Mouse (Mus musculus) frontal cortex, postnatal 10 days (tissue): ENCODE data around the gene Slc25a11.

Experiments used
- DNase-seq, 2 experiments: peaks; one replicate each; pipeline ENCODE4 v3.0.0; 2022; ENCODE audit warnings: low spot score in 2 of 2, mixed read lengths in 1 of 2

Slc25a11 gene

DNA sequence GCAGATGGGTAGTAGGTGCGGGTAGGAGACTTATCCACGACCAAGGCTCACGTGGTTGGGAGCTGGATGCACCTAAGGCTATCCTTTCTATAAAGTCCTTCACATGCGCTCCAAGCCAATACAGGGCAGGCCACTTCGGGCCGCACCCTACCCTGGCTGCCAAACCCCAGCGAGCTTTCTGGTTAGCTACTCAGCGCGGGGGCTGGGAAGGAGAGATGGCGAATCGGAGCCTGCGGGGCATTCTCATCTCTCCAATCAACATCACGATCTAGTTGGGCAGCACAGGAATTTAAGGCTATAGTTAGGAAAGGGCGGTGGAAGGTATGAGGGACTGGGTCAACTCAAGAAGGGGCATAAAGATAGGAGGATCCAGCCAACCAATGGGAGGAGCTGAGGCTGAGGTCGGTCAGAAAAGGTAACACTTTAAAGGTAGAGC, 21.1 kb upstream of the Slc25a11 start:
- peak in 1 of 2 experiments; percentile 80 for DNase-seq

GRCm38 (mm10) chr11:70667271-70668150, 20.2 kb upstream of the Slc25a11 start:
- no peak for DNase-seq

DNA sequence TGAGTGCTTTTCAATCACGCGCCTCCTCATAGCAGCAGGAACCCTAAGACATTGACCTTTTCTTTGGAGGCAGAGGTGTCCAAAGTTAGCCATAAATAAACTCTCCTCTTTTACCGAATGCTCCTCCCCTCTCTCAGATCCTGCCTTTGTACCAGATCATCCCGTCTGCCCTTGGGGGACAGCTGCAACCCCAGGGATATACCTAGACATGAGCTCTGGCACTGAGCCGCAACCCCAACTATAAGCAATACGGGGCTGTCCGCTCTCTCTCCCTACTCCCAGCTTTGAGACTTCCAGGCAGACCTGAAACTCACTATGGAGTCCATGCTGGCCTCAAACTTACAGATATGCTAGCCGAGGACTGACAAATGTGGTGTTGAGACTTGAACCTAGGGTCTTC, 19.4 kb upstream of the Slc25a11 start:
- DNase-seq: no peak

GRCm38 (mm10) chr11:70664741-70665140, 17.5 kb upstream of the Slc25a11 start:
- DNase-seq: no peak

GRCm38 (mm10) chr11:70663957-70664356, 16.7 kb upstream of the Slc25a11 start:
- no peak for DNase-seq

DNA sequence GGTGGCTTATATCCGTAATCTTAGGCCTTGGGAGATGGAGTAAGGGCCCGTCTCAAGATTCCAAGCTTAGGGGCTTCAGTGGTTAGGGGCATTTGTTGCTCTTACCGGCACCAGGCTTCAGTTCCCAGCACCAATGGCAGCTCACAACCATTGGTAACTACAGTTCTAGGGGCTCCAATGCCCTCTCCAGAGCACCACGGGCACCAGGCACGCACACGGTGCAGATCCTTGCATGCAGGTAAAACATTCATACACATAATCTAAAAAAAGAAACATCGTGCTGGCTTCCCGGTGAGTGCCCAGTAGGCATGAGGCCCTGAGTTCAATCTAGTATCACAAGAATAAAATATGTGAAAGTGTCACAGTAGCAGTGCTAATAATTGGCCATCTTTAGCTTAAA, 15.8 kb upstream of the Slc25a11 start:
- no peak for DNase-seq

DNA sequence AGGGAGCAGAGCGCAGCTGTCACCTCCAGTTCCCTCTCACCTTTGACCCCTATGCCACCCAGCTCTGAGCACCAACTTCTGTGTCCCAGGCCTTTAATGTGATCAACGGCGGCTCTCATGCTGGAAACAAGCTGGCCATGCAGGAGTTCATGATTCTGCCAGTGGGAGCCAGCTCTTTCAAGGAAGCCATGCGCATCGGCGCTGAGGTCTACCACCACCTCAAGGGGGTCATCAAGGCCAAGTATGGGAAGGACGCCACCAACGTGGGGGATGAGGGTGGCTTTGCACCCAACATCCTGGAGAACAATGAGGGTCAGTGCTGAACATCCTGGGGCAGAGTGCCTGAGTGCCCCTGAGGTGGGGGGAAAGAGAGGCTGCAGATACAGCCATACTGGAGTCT, 13.3 kb upstream of the Slc25a11 start:
- no peak for DNase-seq

DNA sequence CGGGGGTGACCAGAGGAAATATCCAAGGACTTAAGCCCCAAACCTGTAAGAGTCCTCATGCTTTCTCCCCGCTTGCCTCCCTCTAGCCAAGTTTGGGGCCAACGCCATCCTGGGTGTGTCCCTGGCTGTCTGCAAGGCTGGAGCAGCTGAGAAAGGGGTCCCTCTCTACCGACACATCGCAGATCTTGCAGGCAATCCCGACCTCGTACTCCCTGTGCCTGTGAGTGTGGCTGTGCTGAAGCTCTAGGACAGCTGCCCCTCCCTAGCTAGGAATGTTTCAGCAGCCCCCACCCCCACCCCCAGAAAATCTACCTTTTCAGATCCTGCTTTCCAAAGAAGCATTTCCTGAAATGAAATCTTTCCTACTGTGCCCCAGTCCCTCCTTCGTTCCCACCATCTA, 11.7 kb upstream of the Slc25a11 start:
- DNase-seq: no peak

- DNase-seq: no peak
These were observed 11.2 kb upstream of the Slc25a11 start for GRCm38 (mm10) chr11:70658521-70658920.

DNA sequence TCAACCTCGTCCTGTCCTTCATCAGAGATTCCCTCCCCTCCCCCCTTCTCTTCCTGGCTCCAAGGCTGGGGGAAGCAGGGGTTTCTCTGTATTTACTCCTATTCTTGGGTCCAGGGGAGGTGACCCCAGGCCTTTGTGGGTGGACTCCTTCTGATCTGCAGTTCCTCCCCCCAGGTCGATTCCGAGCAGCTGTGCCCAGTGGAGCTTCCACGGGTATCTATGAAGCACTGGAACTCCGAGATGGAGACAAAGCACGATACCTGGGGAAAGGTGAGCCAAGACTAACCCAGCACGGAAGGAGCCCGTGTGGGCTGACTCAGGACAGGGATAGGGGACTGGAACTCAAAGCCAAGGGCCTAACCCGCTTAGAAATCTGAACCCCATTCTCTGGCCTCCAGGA, 10.7 kb upstream of the Slc25a11 start:
- no peak for DNase-seq

DNA sequence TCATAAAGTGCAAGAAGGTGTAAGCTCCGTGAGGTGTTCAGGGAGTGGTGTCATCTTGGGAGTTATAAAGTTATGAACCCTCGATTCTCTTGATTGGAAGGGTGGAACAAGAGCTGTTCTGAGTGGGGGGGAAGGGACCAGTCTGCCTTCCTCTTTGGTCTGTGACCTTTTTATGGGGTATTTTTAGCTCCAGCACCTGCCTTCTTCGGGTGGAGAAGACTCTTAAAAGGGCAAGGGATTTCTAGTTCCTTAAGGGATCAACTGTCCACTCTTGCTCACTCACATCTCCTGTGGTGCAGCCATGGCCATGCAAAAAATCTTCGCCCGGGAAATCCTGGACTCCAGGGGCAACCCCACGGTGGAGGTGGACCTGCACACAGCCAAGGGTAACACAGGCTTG, 10.3 kb upstream of the Slc25a11 start:
- DNase-seq: no peak

DNA sequence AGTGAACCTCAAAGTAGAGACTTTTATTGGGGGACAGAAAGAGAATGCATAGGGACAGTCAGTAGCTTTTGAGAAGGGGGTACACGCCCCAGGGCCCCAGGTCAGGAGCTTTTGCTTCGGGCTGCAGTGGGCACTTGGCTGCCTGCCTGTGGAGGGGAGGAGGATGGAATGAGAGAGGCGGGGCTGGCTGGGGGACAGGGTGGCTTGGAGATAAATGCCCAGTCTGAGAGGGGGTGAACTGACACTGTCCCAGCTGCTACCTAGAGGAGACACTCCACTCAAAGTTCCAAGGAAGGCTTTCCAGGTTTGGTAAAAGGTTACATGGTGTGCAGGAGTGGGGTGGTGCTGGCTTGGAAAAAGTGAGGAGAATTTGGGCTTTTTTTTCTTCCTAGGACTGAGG, 9.7 kb upstream of the Slc25a11 start, which contains the start of gene Eno3:
Gene Eno3, plus strand, starts transcription at position 239 of the 400 bp plus-strand sequence.
- no peak for DNase-seq

DNA sequence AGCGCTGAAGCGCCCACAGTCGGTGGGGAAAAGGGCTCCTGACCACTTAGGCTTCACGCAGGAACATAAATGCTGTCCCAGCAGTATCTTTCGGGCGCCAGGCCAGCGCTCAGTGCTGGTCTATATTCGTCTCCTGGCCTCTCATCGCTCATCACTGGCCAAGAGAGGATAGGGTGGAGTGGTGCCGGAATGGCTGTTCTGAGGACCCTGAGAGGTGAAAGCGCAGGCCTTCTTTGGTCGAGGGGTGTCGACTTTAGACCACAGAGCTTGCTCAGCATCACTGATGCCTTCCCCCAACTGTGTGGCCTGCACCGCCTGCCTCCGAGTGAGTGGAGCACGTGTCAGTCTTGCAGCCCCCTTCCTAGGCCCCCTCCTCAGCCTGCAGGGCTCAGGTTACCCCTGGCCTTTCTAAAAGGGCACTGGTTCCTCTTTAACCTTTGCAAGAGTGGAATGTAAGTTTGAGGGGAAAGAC, 9.2 kb upstream of the Slc25a11 start:
- no peak for DNase-seq

DNA sequence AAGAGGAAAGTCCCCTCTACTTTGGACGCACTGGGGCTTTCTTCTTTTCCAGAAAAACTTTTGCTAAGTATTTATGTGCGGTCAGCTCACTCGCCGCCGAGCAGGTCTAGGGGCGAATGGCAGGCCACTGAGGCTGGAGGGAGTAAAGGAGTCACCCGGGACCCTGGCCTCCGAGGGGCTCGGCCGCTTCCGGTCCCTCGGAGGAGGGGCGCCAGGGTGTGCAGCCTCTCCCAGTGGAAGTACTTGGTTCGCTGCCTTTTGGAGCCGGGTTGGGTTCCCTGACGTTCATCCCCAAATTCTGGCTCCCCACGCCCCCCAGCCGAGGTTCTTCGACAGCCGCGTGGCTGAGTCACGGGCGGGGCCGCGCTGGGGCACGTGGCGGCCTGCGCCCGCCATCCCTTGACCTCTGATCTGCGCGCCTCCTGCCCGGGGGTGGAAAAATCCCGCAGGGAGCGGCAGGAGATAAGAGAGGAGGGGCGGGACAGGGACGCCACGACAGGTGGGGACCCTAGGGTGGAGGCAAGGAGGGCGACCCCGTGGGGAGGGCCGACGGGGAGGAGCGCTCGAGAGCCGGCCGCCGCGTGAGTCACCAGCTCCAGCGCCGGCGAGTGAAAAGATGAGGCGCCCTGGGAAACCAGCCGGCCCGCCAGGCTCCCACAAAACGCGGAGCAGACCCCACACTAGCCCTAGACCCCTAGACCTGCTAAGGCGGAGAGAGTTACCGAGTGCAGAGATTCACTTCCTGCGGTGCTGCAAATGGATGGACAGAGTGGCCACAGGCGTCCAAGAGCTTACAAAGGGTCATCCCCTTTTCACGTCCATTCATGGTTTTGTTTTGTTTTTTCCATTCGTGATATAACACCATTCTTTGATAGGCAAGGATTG, 8.5 kb upstream of the Slc25a11 start:
- no peak for DNase-seq

DNA sequence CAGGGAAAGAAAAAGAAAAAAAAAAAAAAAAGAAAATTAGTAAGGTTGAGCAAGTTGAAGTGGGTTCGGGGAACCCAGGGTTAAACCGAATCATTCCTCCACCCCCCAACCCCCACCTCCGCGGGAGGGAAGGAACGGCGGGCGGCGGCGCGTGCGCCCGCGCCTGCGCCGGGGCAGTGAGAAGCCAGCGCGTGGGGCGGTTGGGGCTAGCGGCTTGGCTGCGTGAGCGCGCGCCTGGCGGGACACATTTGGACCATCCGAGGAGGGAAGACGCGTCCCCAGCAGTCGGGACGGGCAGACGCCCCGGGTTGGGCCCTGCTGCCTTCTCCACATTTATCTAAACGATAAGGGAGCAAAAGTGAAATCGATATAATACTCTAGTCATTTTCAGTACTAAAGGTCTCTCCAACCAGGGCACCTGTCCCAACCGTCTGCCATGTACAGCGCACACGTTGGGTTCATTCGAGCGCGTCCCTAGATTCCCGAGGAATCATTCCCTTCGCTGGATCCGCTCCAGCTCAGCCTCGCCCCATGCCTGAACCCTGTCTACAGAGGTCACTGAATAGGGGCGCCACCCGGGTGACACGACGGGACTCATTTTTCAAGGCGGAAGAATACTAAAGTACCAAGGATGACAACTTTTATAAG, 7.8 kb upstream of the Slc25a11 start:
- DNase-seq: peak in 1 of 2 experiments; percentile 72

DNA sequence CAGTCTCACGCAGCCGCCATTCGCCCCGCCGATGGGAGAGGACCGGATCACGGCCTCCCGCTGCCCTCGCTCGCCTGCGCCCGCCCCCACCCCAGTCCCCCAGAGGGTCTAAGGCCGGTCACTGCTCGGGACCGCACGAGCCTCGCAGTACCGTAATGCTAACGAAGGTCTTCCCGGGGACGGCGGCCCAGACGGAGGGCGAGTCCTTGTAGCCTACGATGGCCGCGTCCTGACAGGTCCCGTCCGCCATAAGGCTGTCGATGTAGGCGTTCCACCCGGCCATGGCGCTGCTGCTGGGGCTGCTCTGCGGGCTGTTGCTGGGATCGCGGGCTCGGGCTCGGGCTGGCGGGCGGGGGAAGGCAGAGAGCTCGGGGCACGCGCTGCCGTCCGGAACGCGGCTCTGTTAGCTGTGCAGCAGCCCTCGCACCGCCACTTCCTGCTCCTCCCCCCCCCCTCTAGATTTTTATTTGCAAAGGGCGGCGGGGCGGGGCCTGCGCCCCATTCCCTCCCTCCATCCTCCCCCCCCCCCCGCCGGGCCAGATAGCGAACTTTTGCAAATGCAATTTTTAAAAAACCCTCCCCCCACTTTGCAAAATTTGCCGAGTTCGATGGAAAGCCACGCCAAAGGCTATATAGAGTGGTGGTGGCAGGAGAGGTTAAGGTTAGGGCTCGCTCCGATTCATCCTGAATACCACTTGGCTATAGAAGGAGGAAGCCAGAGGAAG, 7.1 kb upstream of the Slc25a11 start, which contains the start of gene Pfn1:
Gene Pfn1, minus strand, starts transcription at position 447 of the 725 bp plus-strand sequence.
- peak; percentile 58 to 70 for DNase-seq

- DNase-seq: peak in 1 of 2 experiments; percentile 55
These were observed 6.3 kb upstream of the Slc25a11 start for GRCm38 (mm10) chr11:70653345-70654197.

GRCm38 (mm10) chr11:70652884-70653344, 5.6 kb upstream of the Slc25a11 start:
- no peak for DNase-seq

DNA sequence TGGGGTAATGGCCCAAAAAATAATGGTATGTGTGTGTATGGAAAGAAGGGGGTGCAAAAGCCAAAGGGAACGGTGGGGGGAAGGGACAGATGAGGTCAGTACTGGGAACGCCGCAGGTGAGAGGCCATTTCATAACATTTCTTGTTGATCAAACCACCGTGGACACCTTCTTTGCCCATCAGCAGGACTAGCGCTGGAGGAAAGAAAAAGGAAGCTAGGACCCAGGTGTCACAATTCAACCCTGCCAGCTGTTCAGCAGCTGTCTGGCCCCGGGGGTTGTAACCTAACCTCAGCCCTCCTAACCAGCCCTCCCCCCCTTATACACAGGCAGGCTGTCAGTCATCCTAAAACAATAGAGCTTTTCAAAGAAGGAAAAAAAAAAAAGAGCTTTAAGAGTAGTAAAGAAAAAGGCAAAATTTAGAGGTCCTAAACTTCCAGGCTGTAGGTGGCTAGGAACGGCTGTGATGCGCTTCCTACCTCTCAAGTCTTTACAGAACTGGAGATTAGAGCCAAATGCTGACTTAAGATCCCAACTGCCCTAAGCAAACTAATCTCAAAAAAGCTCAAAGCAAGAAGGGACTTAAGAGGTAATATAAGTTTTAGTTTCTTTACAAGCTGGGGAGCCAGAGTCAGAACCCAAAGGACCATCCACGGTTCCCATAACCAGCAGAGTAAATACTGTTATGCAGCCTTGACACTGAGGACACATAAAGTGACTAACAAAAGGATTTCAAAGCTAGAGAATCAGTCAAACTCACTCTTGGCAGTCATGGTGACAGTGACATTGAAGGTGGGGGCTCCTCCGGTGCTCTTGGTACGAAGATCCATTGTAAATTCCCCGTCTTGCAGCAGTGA, 5.0 kb upstream of the Slc25a11 start:
- DNase-seq: no peak
